Mouse (Mus musculus): ENCODE measurements around the gene Fbxw7.

Fbxw7 gene

GRCm38 (mm10) chr3:84814762-84815381 lies at the start of gene Fbxw7:
Fbxw7 (plus strand) TSS chr3:84815268.
- DNase-seq (ENCODE audit: low spot score), result peak; percentile 14

- DNase-seq (ENCODE audit: low spot score), result no peak
Measured at GRCm38 (mm10) chr3:84768940-84769339, 46.1 kb upstream of the Fbxw7 start.

GRCm38 (mm10) chr3:84769411-84769810 lies 45.7 kb upstream of the Fbxw7 start:
- no peak for DNase-seq (ENCODE audit: low spot score)

- no peak for DNase-seq (ENCODE audit: low spot score)
Measured at GRCm38 (mm10) chr3:84770518-84770917, 44.5 kb upstream of the Fbxw7 start.

GRCm38 (mm10) chr3:84771980-84772379 lies 43.1 kb upstream of the Fbxw7 start:
- DNase-seq (ENCODE audit: low spot score), result no peak

GRCm38 (mm10) chr3:84774246-84775066 lies 40.6 kb upstream of the Fbxw7 start:
- no peak for DNase-seq (ENCODE audit: low spot score)

- DNase-seq (ENCODE audit: low spot score), result no peak
Measured at GRCm38 (mm10) chr3:84775067-84775423, 40.0 kb upstream of the Fbxw7 start.

GRCm38 (mm10) chr3:84775577-84775976 lies 39.5 kb upstream of the Fbxw7 start:
- no peak for DNase-seq (ENCODE audit: low spot score)

GRCm38 (mm10) chr3:84776084-84776483 lies 39.0 kb upstream of the Fbxw7 start:
- DNase-seq (ENCODE audit: low spot score), result no peak

GRCm38 (mm10) chr3:84787914-84788313 lies 27.2 kb upstream of the Fbxw7 start:
- DNase-seq (ENCODE audit: low spot score), result no peak

- no peak for DNase-seq (ENCODE audit: low spot score)
Measured at GRCm38 (mm10) chr3:84804036-84804435, 11.0 kb upstream of the Fbxw7 start.

- no peak for DNase-seq (ENCODE audit: low spot score)
Measured at GRCm38 (mm10) chr3:84806206-84806605, 8.9 kb upstream of the Fbxw7 start.

GRCm38 (mm10) chr3:84807826-84808225 lies 7.2 kb upstream of the Fbxw7 start:
- no peak for DNase-seq (ENCODE audit: low spot score)

- no peak for DNase-seq (ENCODE audit: low spot score)
Measured at GRCm38 (mm10) chr3:84808906-84809305, 6.2 kb upstream of the Fbxw7 start.

- no peak for DNase-seq (ENCODE audit: low spot score)
Measured at GRCm38 (mm10) chr3:84810803-84811202, 4.3 kb upstream of the Fbxw7 start.

GRCm38 (mm10) chr3:84813436-84814156 lies 1.5 kb upstream of the Fbxw7 start:
- no peak for DNase-seq (ENCODE audit: low spot score)

GRCm38 (mm10) chr3:84814157-84814761 lies 809 bp upstream of the Fbxw7 start:
- DNase-seq (ENCODE audit: low spot score), result peak; percentile 99

- DNase-seq (ENCODE audit: low spot score), result peak; percentile 26
Measured at GRCm38 (mm10) chr3:84815461-84815860, 393 bp downstream of the Fbxw7 start.

- DNase-seq (ENCODE audit: low spot score), result no peak
Measured at GRCm38 (mm10) chr3:84816951-84817350, 1.9 kb downstream of the Fbxw7 start.

- no peak for DNase-seq (ENCODE audit: low spot score)
Measured at GRCm38 (mm10) chr3:84820654-84821201, 5.7 kb downstream of the Fbxw7 start.

- no peak for DNase-seq (ENCODE audit: low spot score)
Measured at GRCm38 (mm10) chr3:84825990-84826389, 10.9 kb downstream of the Fbxw7 start.

GRCm38 (mm10) chr3:84826405-84826804 lies 11.3 kb downstream of the Fbxw7 start:
- no peak for DNase-seq (ENCODE audit: low spot score)

Measured in layer of hippocampus, adult 11-12 months (tissue).